Mouse (Mus musculus): ENCODE data around the gene Cdk5. TPM values are rescaled to one million over a fixed set of nuclear protein-coding genes. Genes with fewer than 3 reads are reported as not detected.

Cdk5 gene
- 10 to 100 TPM; 24.4 to 25.7 TPM for total RNA-seq (2021)
- long read RNA-seq, experiment 1, transcript Cdk5-201 (12 exons, 2,059 nt), result major isoform, 20 of 22 reads
- long read RNA-seq, experiment 1, partial matches to known transcripts, result 0 of 22 reads
- long read RNA-seq, experiment 1, other reads (novel, unspliced or antisense), result 2 of 22 reads
- long read RNA-seq, experiment 2, transcript Cdk5-201 (12 exons, 2,059 nt), result major isoform, 8 of 14 reads
- long read RNA-seq, experiment 2, partial matches to known transcripts, result 1 of 14 reads
- long read RNA-seq, experiment 2, other reads (novel, unspliced or antisense), result 5 of 14 reads

- DNase-seq (ENCODE audit: low spot score in 2 of 2), result peak; percentile 88 to 96
Observed at GRCm38 (mm10) chr5:24423129-24424003, at the start of gene Cdk5, which contains the start of gene Slc4a2. TSS of gene Cdk5 (minus strand) at chr5:24423530. TSS of gene Slc4a2 (plus strand) at chr5:24423837.

DNA sequence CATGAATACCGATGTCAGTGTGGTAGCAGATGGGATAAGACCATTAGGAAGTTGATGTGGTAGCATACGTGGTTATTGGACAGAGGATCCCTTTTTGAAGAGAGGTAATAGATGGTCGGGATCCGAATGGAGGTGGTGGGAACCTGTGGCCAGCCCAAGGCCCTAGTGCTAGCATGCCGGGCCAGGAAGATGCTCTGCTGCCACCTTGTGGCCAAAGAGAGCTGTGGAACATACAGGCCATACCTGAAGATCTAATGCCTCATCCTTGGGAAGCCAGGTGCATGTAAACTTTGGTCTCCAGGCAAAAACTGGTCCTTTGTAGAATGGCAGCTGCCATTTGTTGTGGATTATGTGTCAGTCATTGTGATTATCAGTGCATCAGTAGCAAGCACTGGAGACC lies 47.3 kb upstream of the Cdk5 start:
- peak in 1 of 2 experiments; percentile 69 for DNase-seq (ENCODE audit: low spot score in 2 of 2)

DNA sequence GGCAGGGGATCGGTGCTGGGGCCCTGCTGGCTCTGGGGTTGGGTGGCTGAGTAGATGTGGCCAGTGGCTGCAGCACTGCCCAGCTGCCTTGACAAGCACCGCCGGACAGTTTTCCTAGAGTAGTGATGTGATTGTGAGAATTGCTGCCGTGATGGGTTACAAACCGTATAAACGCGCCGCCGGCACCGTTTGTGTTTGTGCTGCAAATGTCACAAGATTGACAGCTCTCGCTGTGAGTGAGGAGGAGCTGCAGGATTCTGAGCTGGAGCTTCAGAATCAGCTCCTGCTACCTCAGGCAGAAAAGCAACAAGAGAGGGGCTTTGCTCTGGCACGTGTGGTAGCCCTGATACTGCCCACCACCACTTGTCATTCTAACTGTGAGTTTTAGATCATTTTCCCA lies 43.4 kb upstream of the Cdk5 start:
- DNase-seq (ENCODE audit: low spot score in 2 of 2), result no peak

DNA sequence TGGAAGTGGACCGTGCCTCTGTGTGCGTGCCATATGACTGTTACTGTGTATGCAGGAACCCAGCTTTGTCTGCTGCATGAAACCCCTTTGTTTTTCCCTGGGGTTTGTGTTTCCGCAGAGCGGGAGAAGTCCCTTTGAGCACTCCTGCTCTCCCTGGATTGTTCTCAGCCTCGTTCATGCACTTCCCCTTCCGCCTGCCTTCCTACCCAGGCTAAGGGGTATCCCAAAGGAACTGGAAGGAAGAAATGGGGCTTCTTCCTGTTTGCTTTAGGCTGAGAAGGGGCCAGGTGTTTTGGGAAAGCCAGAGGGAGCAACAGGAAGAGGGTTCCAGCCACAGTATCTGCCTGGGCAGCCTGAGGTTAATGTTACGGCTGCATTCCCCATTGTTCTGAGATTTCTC lies 32.3 kb upstream of the Cdk5 start:
- DNase-seq (ENCODE audit: low spot score in 2 of 2), result no peak

DNA sequence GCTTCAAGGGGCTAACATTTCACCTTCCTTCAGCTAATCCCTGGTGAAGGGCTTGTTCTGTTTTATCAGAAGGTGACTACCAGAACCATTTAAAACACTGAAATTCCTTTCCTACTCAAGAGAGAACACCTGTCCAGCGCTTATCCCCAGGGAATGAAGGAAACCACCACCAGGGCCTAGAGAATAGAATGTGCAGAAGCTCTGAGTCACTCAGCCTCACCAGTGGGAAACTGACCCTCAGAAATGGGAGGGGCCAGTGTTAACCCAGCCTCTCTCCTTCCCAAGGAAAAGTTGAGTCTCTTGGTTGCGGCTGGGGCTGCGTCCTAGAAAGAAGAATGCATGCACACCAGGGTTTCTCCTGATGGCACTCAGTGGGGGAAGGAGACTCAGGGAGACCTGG lies 31.7 kb upstream of the Cdk5 start:
- DNase-seq (ENCODE audit: low spot score in 2 of 2), result no peak

DNA sequence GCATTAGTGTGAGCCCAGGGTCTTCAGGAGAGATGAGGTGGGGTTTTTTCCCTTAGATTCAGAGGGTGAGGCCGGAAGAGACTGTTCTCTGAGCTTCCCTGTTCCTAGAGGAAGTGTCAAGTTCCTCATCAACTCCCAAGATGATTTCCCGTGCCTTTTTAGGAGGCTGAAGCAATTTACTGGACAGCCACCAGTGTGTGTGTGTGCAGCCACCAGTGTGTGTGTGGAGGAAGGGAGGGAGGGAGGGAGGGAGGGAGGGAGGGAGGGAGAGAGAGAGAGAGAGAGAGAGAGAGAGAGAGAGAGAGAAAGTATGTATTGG lies 30.6 kb upstream of the Cdk5 start:
- DNase-seq (ENCODE audit: low spot score in 2 of 2), result no peak

DNA sequence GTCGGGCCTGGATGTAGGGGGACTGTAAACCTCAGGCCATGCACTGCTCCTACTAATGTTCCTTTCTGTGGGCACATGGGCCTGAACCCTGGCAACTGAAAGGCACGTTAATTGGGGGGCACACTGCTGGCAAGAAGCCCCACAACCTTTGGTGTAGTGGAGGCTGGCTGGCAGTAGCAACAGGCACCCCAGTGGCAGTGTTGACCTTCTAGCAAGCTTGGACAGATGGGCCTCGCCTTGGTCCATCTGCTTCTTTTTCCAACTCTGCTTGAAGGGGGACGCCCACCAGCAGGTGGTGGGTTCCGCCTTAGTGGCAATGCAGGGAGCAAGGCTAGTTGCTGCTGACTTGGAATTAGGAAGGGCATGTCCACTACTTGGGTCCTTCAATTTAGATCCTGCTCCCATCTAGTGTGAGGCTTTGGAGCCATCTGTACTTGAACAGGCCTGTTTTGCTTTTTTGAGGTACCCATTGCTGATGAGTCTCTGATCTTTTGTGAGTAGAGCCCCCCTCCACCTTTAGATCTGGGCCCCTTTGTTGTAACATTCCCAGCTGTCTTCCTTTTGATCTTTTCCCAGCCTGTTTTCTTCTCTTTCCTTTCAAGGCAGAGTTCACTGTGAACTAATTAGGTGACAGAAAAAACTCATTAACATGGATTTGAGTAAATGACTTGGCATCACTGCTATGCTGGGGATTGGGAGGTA lies 30.1 kb upstream of the Cdk5 start:
- DNase-seq (ENCODE audit: low spot score in 2 of 2), result no peak

GRCm38 (mm10) chr5:24452691-24453233 lies 29.4 kb upstream of the Cdk5 start:
- peak; percentile 17 to 34 for DNase-seq (ENCODE audit: low spot score in 2 of 2)

- peak; percentile 28 to 54 for DNase-seq (ENCODE audit: low spot score in 2 of 2)
Observed at GRCm38 (mm10) chr5:24452030-24452690, 28.8 kb upstream of the Cdk5 start, which contains the start of gene Agap3. TSS of gene Agap3 (plus strand) at chr5:24452177.

GRCm38 (mm10) chr5:24451264-24452029 lies 28.1 kb upstream of the Cdk5 start:
- DNase-seq (ENCODE audit: low spot score in 2 of 2), result peak; percentile 83 to 89

- DNase-seq (ENCODE audit: low spot score in 2 of 2), result peak; percentile 51 to 72
Observed at GRCm38 (mm10) chr5:24447624-24448298, 24.4 kb upstream of the Cdk5 start, which contains the start of gene Tmub1. TSS of gene Tmub1 (minus strand) at chr5:24447854.

GRCm38 (mm10) chr5:24446630-24447029 lies 23.3 kb upstream of the Cdk5 start:
- no peak for DNase-seq (ENCODE audit: low spot score in 2 of 2)

- no peak for DNase-seq (ENCODE audit: low spot score in 2 of 2)
Observed at GRCm38 (mm10) chr5:24445428-24446080, 22.2 kb upstream of the Cdk5 start.

- peak; percentile 91 to 96 for DNase-seq (ENCODE audit: low spot score in 2 of 2)
Observed at GRCm38 (mm10) chr5:24444746-24445427, 21.6 kb upstream of the Cdk5 start, which contains the start of gene Fastk. TSS of gene Fastk (minus strand) at chr5:24445287.

DNA sequence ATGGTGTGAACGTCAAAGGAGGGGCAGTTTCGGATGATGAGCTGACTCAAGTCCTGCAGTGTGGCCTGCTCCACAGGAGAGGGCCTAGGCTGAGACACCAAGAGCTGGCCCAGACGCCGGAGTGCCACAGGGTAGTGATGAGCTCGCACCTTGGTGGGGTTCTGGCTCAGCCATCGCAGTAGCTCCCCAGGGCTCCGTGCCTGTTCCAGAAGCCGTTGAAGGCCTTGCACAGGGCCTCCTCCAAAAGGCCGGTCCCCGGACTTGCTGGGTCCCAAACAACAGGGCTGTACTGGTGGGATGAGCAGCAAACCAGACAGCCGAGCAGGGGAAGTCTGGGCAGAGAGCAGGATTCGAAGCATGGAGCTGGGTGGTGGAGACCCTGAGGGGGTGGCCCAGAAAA lies 20.6 kb upstream of the Cdk5 start:
- no peak for DNase-seq (ENCODE audit: low spot score in 2 of 2)

DNA sequence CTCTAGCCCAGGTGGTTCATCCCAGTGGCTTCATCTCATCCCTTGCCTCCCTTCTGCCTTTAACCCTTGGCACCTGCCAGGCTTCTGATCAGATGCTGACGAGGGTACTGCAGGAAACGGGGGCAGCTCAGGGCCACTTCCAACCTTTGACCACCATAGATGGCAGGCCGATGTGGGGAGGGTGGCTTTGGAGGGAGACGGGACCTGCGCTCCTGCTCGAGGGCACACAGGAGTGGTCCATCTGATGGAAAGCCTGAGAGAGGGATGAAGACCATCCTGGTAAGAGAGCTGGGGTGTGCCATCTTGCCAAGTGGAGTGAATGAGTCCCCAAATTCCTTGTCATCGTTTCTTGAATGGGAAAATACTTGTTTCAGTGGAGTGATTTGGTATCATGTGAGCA lies 19.9 kb upstream of the Cdk5 start:
- no peak for DNase-seq (ENCODE audit: low spot score in 2 of 2)

DNA sequence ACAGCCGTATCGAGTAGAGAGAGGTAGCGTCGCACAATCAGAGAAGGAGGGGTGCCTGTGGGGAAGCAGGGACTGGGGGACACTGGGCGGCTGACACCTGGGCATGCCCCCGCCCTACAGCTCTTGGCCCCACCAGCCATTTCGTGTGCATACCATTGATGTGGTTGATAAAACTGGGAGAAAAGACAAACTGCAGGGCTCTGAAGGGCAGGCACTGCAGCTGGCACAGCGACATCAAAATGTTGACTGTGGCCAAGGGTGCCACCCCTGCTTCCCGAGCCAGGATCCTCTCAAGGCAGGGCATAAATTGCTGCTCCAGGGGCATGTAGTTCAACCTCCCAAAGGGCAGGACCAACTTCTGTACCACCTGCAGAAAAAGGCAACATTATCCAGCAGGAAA lies 18.7 kb upstream of the Cdk5 start:
- DNase-seq (ENCODE audit: low spot score in 2 of 2), result peak in 1 of 2 experiments; percentile 9

- no peak for DNase-seq (ENCODE audit: low spot score in 2 of 2)
Observed at GRCm38 (mm10) chr5:24441187-24441586, 17.9 kb upstream of the Cdk5 start.
